Mouse (Mus musculus) stomach, postnatal 0 days (tissue): ENCODE data around the gene Zbtb20.

Experiments used
- CTCF ChIP-seq: IDR thresholded peaks from 2 replicates; pipeline ENCODE4 v1.5.1; 2016; ENCODE audit warnings: antibody characterized with exemption, low read depth, mild to moderate bottlenecking, moderate library complexity
- EP300 ChIP-seq: optimal IDR thresholded peaks from 2 replicates; pipeline ENCODE3; 2016; ENCODE audit warnings: antibody characterized with exemption

DNA sequence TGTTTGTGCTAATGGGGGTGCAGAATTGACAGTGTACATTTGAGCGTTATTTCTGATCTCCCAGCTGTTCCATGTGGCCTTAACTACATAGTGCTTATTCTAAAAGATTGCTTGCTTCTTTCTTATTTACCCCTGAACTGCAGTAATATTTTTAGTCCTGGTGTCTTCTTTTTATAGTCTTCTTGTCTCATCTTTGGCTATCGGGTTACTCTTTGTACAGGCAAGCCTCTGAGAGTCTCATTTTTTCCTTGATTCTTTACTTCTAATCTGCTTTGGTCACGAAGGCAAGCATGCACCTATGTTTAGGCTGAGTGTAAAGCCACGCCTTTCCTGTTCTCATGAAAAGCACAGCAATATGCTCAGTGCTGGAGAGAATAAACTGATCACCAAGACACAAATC is 608.7 kb downstream of the Zbtb20 start:
- TF ChIP-seq CTCF (no peak), EP300 (no peak)
